Mouse (Mus musculus): ENCODE results near the gene Sez6l2.
A peak's percentile ranks its signal among the peaks of the same experiment; 100 is the strongest.

The Sez6l2 gene

GRCm38 (mm10) chr7:127009307-127010085 is 59.1 kb downstream of the Sez6l2 start:
- DNase-seq = no peak

GRCm38 (mm10) chr7:127011051-127011450 is 60.7 kb downstream of the Sez6l2 start:
- no peak for DNase-seq

- no peak for DNase-seq
Observed at GRCm38 (mm10) chr7:127011717-127012116, 61.4 kb downstream of the Sez6l2 start.

- DNase-seq = no peak
Observed at GRCm38 (mm10) chr7:127012374-127012773, 62.0 kb downstream of the Sez6l2 start.

GRCm38 (mm10) chr7:127012845-127013244 is 62.5 kb downstream of the Sez6l2 start:
- DNase-seq = no peak

- DNase-seq = no peak
Observed at GRCm38 (mm10) chr7:127013385-127013784, 63.0 kb downstream of the Sez6l2 start.

GRCm38 (mm10) chr7:127014320-127014719 is 64.0 kb downstream of the Sez6l2 start, which contains the start of gene Mvp:
TSS of gene Mvp (minus strand) at chr7:127014621.
- DNase-seq = no peak

GRCm38 (mm10) chr7:127014993-127015392 is 64.6 kb downstream of the Sez6l2 start:
- no peak for DNase-seq

- DNase-seq = no peak
Observed at GRCm38 (mm10) chr7:127016081-127016480, 65.7 kb downstream of the Sez6l2 start.

GRCm38 (mm10) chr7:127016481-127016485 is 65.9 kb downstream of the Sez6l2 start, which contains the start of gene Pagr1b:
TSS of gene Pagr1b (minus strand) at chr7:127016484.
- DNase-seq = no peak

GRCm38 (mm10) chr7:127016486-127016938 is 66.1 kb downstream of the Sez6l2 start:
- peak; percentile 71 for DNase-seq

GRCm38 (mm10) chr7:127016971-127017949 is 66.9 kb downstream of the Sez6l2 start, which contains the start of gene Pagr1a:
TSS of gene Pagr1a (minus strand) at chr7:127017352.
- DNase-seq = peak; percentile 97

GRCm38 (mm10) chr7:127017950-127018345 is 67.6 kb downstream of the Sez6l2 start:
- DNase-seq = no peak

- DNase-seq = no peak
Observed at GRCm38 (mm10) chr7:127018416-127019305, 68.3 kb downstream of the Sez6l2 start.

GRCm38 (mm10) chr7:127019306-127019960 is 69.1 kb downstream of the Sez6l2 start:
- DNase-seq = no peak

GRCm38 (mm10) chr7:127020031-127020430 is 69.7 kb downstream of the Sez6l2 start:
- DNase-seq = no peak
